Mouse (Mus musculus) intestine, embryonic 14.5 days (tissue): ENCODE measurements around the gene Hnrnpm. TPM values are rescaled to one million over a fixed set of nuclear protein-coding genes. Genes with fewer than 3 reads are reported as not detected.

Source experiments
- ATAC-seq: fragments of 200-750 bp; cut with Nextera tagmentation; replicated peaks from 2 replicates; pipeline ENCODE4 v1.8.0; 2017; ENCODE audit warnings: low read depth, moderate number of reproducible peaks, moderate TSS enrichment, moderate library complexity; ENCODE audit not compliant: low FRiP score, low TSS enrichment
- DNase-seq: peaks from one replicate; pipeline ENCODE4 v3.0.0-alpha.2; 2018; ENCODE audit warnings: low spot score
- H3K27ac ChIP-seq: fragments of 300-500 bp; sonication (generic); 2 replicates; pipeline ENCODE4 v1.5.1; 2014; ENCODE audit warnings: low read depth, mild to moderate bottlenecking, control low read depth
- H3K27me3 ChIP-seq: fragments of 300-500 bp; sonication (generic); replicated peaks from 2 replicates; pipeline ENCODE4 v1.6.1; 2014; ENCODE audit warnings: low read length, control low read depth; ENCODE audit not compliant: control insufficient read depth, insufficient read depth
- H3K36me3 ChIP-seq: fragments of 300-500 bp; sonication (generic); 2 replicates; pipeline ENCODE4 v1.6.1; 2014; ENCODE audit warnings: low read length, control low read depth; ENCODE audit not compliant: control insufficient read depth, insufficient read depth
- H3K4me1 ChIP-seq: fragments of 300-500 bp; sonication (generic); replicated peaks from 2 replicates; pipeline ENCODE4 v1.6.1; 2014; ENCODE audit warnings: low read length, control low read depth, mixed read lengths; ENCODE audit not compliant: control insufficient read depth, insufficient read depth
- H3K4me2 ChIP-seq: fragments of 300-500 bp; sonication (generic); 2 replicates; pipeline ENCODE4 v1.6.1; 2014; ENCODE audit warnings: low read length
- H3K4me3 ChIP-seq: fragments of 300-500 bp; sonication (generic); 2 replicates; pipeline ENCODE4 v1.5.1; 2014; ENCODE audit warnings: low read depth, low read length, control low read depth, mixed read lengths
- H3K9ac ChIP-seq: fragments of 300-500 bp; sonication (generic); 2 replicates; pipeline ENCODE4 v1.6.1; 2014; ENCODE audit warnings: mild to moderate bottlenecking, low read length
- H3K9me3 ChIP-seq: fragments of 300-500 bp; sonication (generic); 2 replicates; pipeline ENCODE4 v1.6.1; 2016; ENCODE audit warnings: low read length, control low read depth; ENCODE audit not compliant: control insufficient read depth
- WGBS: fragments of 180-500 bp; shearing (Covaris S2); extraction: QIAGEN DNeasy Blood & Tissue Kit; methylation state at CpG from one replicate; pipeline ENCODE4 v1.1.7; 2014; 5-methylcytosine and 5-hydroxymethylcytosine counted together
- polyA plus RNA-seq: library from polyadenylated mRNA; unstranded; fragments of >200 nt; fragmentation: Nextera tagmentation; extraction: Ambion mirVana; gene quantifications from 2 replicates; pipeline ENCODE4 v1.2.1, GENCODE M21; 2014

Gene Hnrnpm
- polyA plus RNA-seq, 1 experiment from 2014 or later: 309 TPM

DNA sequence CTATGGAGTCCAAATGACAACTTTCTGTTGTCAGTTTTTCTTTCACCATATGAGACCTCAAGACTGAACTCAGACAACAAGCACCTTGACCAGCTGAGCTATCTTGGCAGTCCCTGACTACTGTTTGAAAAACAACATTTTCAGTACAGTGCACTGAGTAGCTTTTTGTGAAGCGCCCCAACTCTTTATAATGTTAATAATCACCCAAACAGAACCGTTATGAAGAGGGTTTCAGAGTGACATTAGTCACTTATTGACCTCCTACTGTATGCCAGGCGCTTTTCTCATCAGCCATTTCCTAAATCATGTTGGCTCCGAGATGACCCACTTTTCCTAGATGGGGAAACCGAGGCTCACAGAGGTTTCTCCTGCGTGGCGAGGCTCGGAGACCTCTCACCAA lies 31.3 kb upstream of the Hnrnpm start:
- H3K27ac ChIP-seq: no peak overlapping the region
- H3K9me3 ChIP-seq: no peaks in the 10 kb centered on the region
- H3K4me1 ChIP-seq: 0 out of 2 replicates have a peak, but pooled peaks cover 5% of the 10 kb centered on the region
- no peaks in the 10 kb centered on the region for H3K36me3 ChIP-seq
- H3K4me2 ChIP-seq: peak overlapping the region; percentile 85
- H3K9ac ChIP-seq: peak overlapping the region; percentile 55
- 6% methylated on average over 8 of the region's 8 CpGs for WGBS
- peak overlapping the region; percentile 89 for H3K4me3 ChIP-seq
- ATAC-seq (no peak), DNase-seq (no peak)
- no peaks in the 10 kb centered on the region for H3K27me3 ChIP-seq

GRCm38 (mm10) chr17:33717246-33717645 lies 30.6 kb upstream of the Hnrnpm start:
- no peak overlapping the region for H3K4me2 ChIP-seq
- H3K36me3 ChIP-seq: no peaks in the 10 kb centered on the region
- H3K9me3 ChIP-seq: no peaks in the 10 kb centered on the region
- H3K4me1 ChIP-seq: 0 out of 2 replicates have a peak, but pooled peaks cover 5% of the 10 kb centered on the region
- no peak for ATAC-seq
- no peaks in the 10 kb centered on the region for H3K27me3 ChIP-seq
- WGBS: 97% methylated on average over 1 of the region's 1 CpGs
- H3K4me3 ChIP-seq: no peak overlapping the region
- DNase-seq: no peak
- H3K27ac ChIP-seq: no peak overlapping the region
- no peak overlapping the region for H3K9ac ChIP-seq

DNA sequence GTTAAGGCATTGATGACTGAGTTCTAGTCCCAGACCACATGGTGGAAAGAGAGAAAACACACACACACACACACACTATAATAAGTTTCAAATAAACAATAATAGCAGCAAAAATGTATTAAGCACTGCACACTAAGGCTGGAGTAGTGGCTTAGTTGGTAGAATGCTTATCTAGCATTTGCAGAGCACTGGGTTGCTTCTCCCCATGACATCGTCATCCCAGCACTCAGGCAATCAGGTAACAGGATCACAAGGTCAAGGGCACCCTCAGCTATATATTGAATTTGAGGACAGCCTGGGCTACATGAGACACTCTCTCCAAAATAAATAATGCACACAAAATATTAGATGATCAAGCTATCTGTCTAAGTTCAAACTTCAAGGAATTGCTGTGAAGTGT lies 28.1 kb upstream of the Hnrnpm start:
- H3K27me3 ChIP-seq: no peaks in the 10 kb centered on the region
- H3K4me2 ChIP-seq: no peak overlapping the region
- DNase-seq (no peak), ATAC-seq (no peak)
- 0 out of 2 replicates have a peak, but pooled peaks cover 5% of the 10 kb centered on the region for H3K4me1 ChIP-seq
- no peak overlapping the region for H3K9ac ChIP-seq
- no peak overlapping the region for H3K27ac ChIP-seq
- H3K36me3 ChIP-seq: no peaks in the 10 kb centered on the region
- H3K4me3 ChIP-seq: no peak overlapping the region
- H3K9me3 ChIP-seq: no peaks in the 10 kb centered on the region
- 84% methylated on average over 1 of the region's 1 CpGs for WGBS

- no peak overlapping the region for H3K4me2 ChIP-seq
- no peaks in the 10 kb centered on the region for H3K27me3 ChIP-seq
- ATAC-seq: no peak
- 0 out of 2 replicates have a peak, but pooled peaks cover 5% of the 10 kb centered on the region for H3K4me1 ChIP-seq
- H3K9me3 ChIP-seq: no peaks in the 10 kb centered on the region
- WGBS: 74% methylated on average over 5 of the region's 5 CpGs
- no peak for DNase-seq
- no peak overlapping the region for H3K4me3 ChIP-seq
- H3K27ac ChIP-seq: no peak overlapping the region
- no peak overlapping the region for H3K9ac ChIP-seq
- H3K36me3 ChIP-seq: peaks cover 12% of the 10 kb centered on the region
Measured at GRCm38 (mm10) chr17:33713271-33713670, 26.6 kb upstream of the Hnrnpm start.

DNA sequence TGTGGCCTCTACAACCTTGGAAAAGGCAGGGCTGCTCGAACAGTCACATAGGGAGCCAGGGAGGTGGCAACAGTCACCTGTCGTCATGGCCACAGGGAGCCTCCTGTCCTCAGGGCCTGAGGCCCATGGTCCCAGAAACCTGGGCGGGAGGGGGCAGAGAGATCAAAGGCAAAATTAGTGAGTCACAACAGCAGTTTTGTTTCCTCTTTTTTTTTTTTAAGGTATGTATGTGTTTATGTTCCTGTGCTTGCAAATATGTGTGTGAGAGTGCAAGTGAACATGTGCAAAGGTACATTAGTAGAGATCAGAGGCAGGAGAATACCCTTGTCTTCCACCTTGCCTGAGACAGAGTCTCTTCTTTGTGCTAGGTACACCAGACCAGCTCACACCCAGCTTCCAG lies 23.2 kb upstream of the Hnrnpm start:
- Histone ChIP-seq H3K27ac (no peak overlapping the region), H3K9ac (no peak overlapping the region), H3K4me1 (no peaks in the 10 kb centered on the region), H3K4me2 (no peak overlapping the region), H3K27me3 (no peaks in the 10 kb centered on the region), H3K4me3 (no peak overlapping the region), H3K9me3 (no peaks in the 10 kb centered on the region), H3K36me3 (peaks cover 24% of the 10 kb centered on the region)
- no peak for ATAC-seq
- no peak for DNase-seq
- WGBS: 77% methylated on average over 3 of the region's 3 CpGs

- WGBS: 84% methylated on average over 9 of the region's 9 CpGs
- no peak overlapping the region for H3K9ac ChIP-seq
- H3K9me3 ChIP-seq: no peaks in the 10 kb centered on the region
- no peak overlapping the region for H3K27ac ChIP-seq
- H3K4me2 ChIP-seq: no peak overlapping the region
- H3K27me3 ChIP-seq: no peaks in the 10 kb centered on the region
- H3K4me3 ChIP-seq: no peak overlapping the region
- peaks cover 30% of the 10 kb centered on the region; the same call in 1 of the 2 replicates for H3K36me3 ChIP-seq
- ATAC-seq: no peak
- DNase-seq: no peak
- H3K4me1 ChIP-seq: no peaks in the 10 kb centered on the region
Measured at GRCm38 (mm10) chr17:33703091-33703490, 16.4 kb upstream of the Hnrnpm start.

GRCm38 (mm10) chr17:33702178-33702577 lies 15.5 kb upstream of the Hnrnpm start:
- Histone ChIP-seq H3K27me3 (no peaks in the 10 kb centered on the region), H3K4me2 (no peak overlapping the region), H3K36me3 (peaks cover 27% of the 10 kb centered on the region; the same call in 1 of the 2 replicates), H3K9me3 (no peaks in the 10 kb centered on the region), H3K9ac (no peak overlapping the region), H3K4me3 (no peak overlapping the region), H3K27ac (no peak overlapping the region), H3K4me1 (no peaks in the 10 kb centered on the region)
- ATAC-seq (no peak), DNase-seq (no peak)
- 82% methylated on average over 1 of the region's 1 CpGs for WGBS

- Histone ChIP-seq H3K27ac (no peak overlapping the region), H3K4me2 (no peak overlapping the region), H3K36me3 (peaks cover 35% of the 10 kb centered on the region), H3K4me1 (no peaks in the 10 kb centered on the region), H3K9me3 (no peaks in the 10 kb centered on the region), H3K9ac (no peak overlapping the region), H3K27me3 (no peaks in the 10 kb centered on the region), H3K4me3 (no peak overlapping the region)
- WGBS: 84% methylated on average over 1 of the region's 1 CpGs
- ATAC-seq (no peak), DNase-seq (no peak)
Measured at GRCm38 (mm10) chr17:33695471-33695870, 8.8 kb upstream of the Hnrnpm start.

DNA sequence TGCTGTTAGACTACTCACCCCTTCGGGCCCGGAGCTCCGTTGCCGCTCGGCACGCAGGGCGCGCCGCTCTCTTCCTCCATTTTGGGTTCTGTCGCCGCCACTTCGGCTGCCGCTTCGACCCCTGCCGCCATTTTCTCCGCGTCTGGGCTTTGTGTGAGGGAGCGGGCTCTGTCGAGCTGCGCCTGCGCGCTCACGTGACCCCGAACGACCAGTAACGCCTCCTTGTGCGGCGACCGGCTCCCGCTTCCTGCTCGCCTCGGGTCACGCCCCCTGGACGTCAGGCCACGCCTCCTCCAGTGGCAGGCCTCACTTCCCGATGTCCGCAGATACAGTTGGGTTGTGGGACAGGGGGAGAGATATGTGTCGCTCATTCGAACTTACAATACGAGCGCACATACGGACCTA lies 1.4 kb downstream of the Hnrnpm start:
- no peaks in the 10 kb centered on the region for H3K27me3 ChIP-seq
- under 1% methylated on average over 42 of the region's 42 CpGs for WGBS
- H3K27ac ChIP-seq: peak overlapping the region; percentile 91
- H3K4me1 ChIP-seq: peaks cover 21% of the 10 kb centered on the region
- H3K9ac ChIP-seq: peak overlapping the region; percentile 93
- peak; percentile 95 for DNase-seq
- peak overlapping the region; percentile 67 for H3K4me2 ChIP-seq
- H3K4me3 ChIP-seq: peak overlapping the region; percentile 93
- no peaks in the 10 kb centered on the region for H3K9me3 ChIP-seq
- H3K36me3 ChIP-seq: peaks cover 9% of the 10 kb centered on the region; the same call in 1 of the 2 replicates
- peak; percentile 99 for ATAC-seq
